Mouse (Mus musculus): ENCODE data around the gene Vps25. TPM values are rescaled to one million over a fixed set of nuclear protein-coding genes. Genes with fewer than 3 reads are reported as not detected.

Vps25 gene
- polyA plus RNA-seq (2015; fragmentation: Nextera tagmentation; extraction: Ambion mirVana), result 122 and 133 TPM in 2 replicates

DNA sequence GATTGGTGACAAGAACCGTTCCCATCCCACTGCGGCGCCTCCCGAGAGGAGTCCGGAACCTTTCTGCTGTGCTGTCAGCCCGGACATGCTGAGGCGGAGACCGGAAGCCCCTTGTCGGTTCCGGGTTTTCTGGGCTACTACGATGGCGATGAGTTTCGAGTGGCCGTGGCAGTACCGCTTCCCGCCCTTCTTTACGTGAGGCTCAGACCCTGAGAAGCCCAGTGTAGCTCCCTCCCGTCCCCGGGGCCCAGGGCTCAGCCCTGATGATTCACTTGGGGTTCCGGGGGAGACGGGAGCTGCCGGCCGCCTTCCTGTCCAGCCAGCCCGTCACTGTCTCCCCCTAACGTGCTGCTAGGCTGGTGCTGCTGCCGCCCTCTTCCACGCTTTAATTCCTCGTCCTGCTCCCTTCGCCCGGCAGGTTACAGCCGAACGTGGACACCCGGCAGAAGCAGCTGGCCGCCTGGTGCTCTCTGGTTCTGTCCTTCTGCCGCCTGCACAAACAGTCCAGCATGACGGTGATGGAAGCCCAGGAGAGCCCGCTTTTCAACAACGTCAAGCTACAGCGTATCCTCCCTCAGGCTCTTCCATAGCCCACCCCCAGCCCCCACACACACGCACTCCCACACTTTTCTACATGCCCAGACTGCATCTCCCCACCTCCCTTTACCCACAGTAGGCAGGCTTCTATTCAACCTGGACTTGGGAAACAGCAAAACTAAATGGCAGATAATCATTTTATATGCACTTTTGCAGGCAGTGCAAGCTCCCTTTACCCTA lies at the start of gene Vps25:
TSS of gene Vps25 (plus strand) at position 95 of the 777 bp plus-strand sequence.
- Histone ChIP-seq H3K4me1 (peaks cover 28% of the 10 kb centered on the region), H3K27me3 (no peaks in the 10 kb centered on the region), H3K27ac (replicated peaks) (peak within 1 kb of the TSS; percentile 95), H3K9ac (peak within 1 kb of the TSS; percentile 87), H3K4me3 (replicated peaks) (peak within 1 kb of the TSS; percentile 90), H3K36me3 (peaks cover 16% of the 10 kb centered on the region), H3K4me2 (replicated peaks) (peak within 1 kb of the TSS; percentile 88), H3K9me3 (replicated peaks) (no peaks in the 10 kb centered on the region)
- ATAC-seq (ENCODE audit: insufficient number of reproducible peaks, low FRiP score, low TSS enrichment, low read depth), result peak; percentile 54; the same call in 1 of the 2 replicates
- under 1% methylated on average over 40 of the region's 40 CpGs for WGBS

DNA sequence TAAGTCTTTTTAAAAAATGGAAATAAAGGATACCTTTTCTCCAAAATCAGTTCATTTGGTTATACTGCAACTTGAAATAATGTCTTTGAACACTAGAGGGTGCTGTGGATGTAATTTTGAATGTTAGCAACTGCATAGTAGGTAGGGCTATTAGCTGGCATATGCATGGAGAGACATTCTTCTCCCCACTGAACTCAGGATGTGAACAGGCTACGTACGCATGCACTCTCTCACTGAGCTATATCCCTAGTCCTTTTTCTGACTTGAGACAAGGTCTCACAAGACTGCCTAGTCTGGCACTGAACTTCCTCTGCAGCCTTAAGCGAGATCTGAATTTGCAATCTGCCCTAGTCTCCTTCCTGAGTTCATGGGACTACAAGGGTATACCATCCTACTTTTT lies 41.5 kb upstream of the Vps25 start:
- Histone ChIP-seq H3K4me2 (replicated peaks) (no peak overlapping the region), H3K9me3 (replicated peaks) (no peaks in the 10 kb centered on the region), H3K9ac (no peak overlapping the region), H3K4me1 (no peaks in the 10 kb centered on the region), H3K27me3 (no peaks in the 10 kb centered on the region), H3K27ac (replicated peaks) (0 out of 2 replicates have a peak overlapping the region, but pooled peaks have one; percentile 44), H3K36me3 (peaks cover 76% of the 10 kb centered on the region), H3K4me3 (replicated peaks) (no peak overlapping the region)
- WGBS, result 35% methylated on average over 3 of the region's 3 CpGs
- ATAC-seq (ENCODE audit: insufficient number of reproducible peaks, low FRiP score, low TSS enrichment, low read depth), result 0 out of 2 replicates have a peak, but pooled peaks have one; percentile 34

DNA sequence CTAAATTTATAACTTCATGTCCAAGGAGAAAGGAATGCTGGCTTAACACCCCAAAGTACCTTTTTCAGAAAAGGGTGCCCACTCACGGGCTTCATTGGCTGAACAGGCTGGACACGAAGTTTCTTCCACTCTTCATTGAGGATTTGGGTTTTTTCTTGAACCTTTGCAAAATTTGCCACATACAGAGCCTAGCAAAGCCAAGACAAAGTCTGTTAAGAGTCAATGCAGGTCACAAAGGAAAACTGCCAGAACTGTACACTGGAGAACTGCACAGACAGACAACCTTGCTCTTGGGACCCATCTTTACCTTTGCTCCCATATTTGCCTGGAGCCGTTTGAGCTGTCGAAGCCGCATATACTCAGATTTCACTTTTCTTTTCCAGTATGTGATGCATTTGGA lies 36.6 kb upstream of the Vps25 start:
- H3K4me2 ChIP-seq (replicated peaks), result no peak overlapping the region
- H3K4me3 ChIP-seq (replicated peaks), result no peak overlapping the region
- H3K27ac ChIP-seq (replicated peaks), result no peak overlapping the region
- H3K4me1 ChIP-seq, result no peaks in the 10 kb centered on the region
- WGBS, result 87% methylated on average over 5 of the region's 5 CpGs
- H3K36me3 ChIP-seq, result peaks cover 52% of the 10 kb centered on the region
- no peak for ATAC-seq (ENCODE audit: insufficient number of reproducible peaks, low FRiP score, low TSS enrichment, low read depth)
- no peaks in the 10 kb centered on the region for H3K27me3 ChIP-seq
- no peak overlapping the region for H3K9ac ChIP-seq
- H3K9me3 ChIP-seq (replicated peaks), result no peaks in the 10 kb centered on the region

DNA sequence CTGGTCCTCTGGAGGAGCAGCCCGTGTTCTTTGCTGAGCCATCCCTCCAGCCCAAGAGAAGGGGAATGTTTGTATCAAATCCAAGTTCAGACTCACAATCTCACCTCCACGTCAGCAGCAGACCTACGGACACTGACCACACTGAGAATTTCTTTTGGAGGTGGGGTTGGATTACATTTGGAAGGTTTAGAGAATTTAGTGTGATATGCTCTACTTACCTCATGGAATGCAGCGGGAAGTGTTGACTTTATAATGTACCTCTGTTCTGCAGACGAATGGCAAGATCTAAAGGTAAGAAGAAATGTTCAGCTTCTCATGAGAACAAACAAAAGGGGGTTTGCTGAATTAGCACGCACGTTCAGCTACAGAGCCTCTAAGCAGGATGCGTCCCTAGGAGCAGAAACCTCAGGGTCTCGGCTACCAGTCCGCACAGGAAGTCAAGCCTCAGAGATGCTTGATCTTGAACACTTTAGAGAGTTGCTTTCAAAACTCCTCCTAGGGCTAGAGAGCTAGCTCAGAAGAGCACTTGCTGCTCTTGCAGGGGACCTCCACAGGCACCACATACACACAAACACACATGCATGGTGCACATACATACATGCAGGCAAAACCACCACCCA lies 35.0 kb upstream of the Vps25 start:
- no peak overlapping the region for H3K9ac ChIP-seq
- H3K27me3 ChIP-seq, result no peaks in the 10 kb centered on the region
- no peak overlapping the region for H3K27ac ChIP-seq (replicated peaks)
- H3K36me3 ChIP-seq, result peaks cover 41% of the 10 kb centered on the region
- 77% methylated on average over 10 of the region's 10 CpGs for WGBS
- H3K4me1 ChIP-seq, result no peaks in the 10 kb centered on the region
- H3K4me2 ChIP-seq (replicated peaks), result no peak overlapping the region
- no peak overlapping the region for H3K4me3 ChIP-seq (replicated peaks)
- ATAC-seq (ENCODE audit: insufficient number of reproducible peaks, low FRiP score, low TSS enrichment, low read depth), result no peak
- H3K9me3 ChIP-seq (replicated peaks), result no peaks in the 10 kb centered on the region

DNA sequence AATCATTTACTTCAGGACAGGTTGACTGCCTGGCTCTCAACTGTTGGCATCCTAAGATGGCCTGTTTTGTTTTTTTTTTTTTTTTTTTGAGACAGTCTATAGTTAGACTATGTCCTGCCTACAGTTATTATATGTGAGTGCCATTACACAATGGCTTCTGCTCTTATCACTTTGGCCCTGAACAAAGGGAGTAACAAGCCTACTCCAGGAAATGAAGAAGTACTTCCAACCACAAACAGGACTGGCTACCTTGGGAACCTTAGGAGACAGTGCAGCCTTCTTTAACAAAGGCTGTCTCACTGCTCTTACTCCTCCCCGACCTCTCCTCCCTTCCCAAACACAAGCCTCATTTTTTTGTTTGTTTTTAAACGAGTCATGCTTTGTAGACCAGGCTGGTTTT lies 32.7 kb upstream of the Vps25 start:
- Histone ChIP-seq H3K4me2 (replicated peaks) (no peak overlapping the region), H3K4me1 (peaks cover 6% of the 10 kb centered on the region), H3K9ac (no peak overlapping the region), H3K4me3 (replicated peaks) (no peak overlapping the region), H3K9me3 (replicated peaks) (no peaks in the 10 kb centered on the region), H3K27ac (replicated peaks) (no peak overlapping the region), H3K36me3 (peaks cover 20% of the 10 kb centered on the region), H3K27me3 (no peaks in the 10 kb centered on the region)
- no peak for ATAC-seq (ENCODE audit: insufficient number of reproducible peaks, low FRiP score, low TSS enrichment, low read depth)
- WGBS, result 50% methylated on average over 2 of the region's 2 CpGs

DNA sequence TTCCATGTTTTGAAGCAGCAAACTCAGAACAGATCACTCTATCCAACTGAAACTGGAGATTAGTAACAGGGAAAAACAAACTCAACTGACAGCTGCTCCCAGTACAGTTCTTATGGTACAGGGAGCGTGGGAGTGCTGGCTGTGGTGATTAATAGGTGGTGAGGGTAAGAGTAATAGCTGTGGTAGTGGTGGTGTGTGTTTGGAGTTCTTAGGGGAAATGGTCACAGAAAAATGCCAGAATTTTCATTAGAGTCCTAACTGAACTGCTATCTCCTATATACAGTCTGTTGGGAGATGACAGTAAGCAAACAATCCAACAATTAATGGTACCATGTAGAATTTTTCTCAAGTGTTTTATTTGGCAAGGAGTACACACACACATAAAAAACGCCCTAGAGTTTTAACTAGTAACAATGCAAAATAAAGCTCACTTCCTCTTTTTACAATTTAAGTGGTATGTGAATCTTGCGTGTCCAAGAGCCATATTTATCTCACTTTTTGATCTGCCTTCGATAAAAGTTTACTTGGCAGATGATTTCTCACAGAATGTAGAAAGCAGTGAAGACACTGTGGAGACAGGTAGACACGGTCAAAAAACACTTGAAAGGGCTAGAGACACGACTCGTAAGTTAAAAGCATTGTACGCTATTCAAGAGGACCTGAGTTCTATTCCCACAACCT lies 32.1 kb upstream of the Vps25 start:
- Histone ChIP-seq H3K36me3 (peaks cover 14% of the 10 kb centered on the region), H3K4me3 (replicated peaks) (no peak overlapping the region), H3K9me3 (replicated peaks) (no peaks in the 10 kb centered on the region), H3K4me1 (peaks cover 6% of the 10 kb centered on the region), H3K27ac (replicated peaks) (no peak overlapping the region), H3K9ac (no peak overlapping the region), H3K4me2 (replicated peaks) (no peak overlapping the region), H3K27me3 (no peaks in the 10 kb centered on the region)
- ATAC-seq (ENCODE audit: insufficient number of reproducible peaks, low FRiP score, low TSS enrichment, low read depth), result no peak
- WGBS, result 79% methylated on average over 8 of the region's 8 CpGs

DNA sequence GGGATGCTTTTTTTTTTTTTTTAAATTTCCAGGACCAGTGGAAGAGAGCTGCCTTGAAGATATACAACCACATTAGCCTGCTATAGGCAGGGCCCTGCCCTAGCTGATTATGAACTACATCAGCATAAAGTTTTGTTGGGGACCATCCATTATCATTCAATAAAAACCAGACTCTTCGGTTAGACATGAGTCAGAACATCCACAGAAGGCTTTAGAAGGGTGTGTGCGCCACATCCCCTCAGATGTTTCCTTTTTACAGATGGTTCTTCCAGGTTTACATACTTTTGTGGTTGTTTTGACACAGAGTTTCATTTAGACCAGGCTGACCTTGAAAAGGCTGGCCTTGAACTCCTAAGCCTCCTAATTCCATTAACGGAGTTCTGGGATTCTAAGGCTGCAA lies 29.2 kb upstream of the Vps25 start:
- no peak for ATAC-seq (ENCODE audit: insufficient number of reproducible peaks, low FRiP score, low TSS enrichment, low read depth)
- Histone ChIP-seq H3K4me3 (replicated peaks) (no peak overlapping the region), H3K4me2 (replicated peaks) (no peak overlapping the region), H3K9ac (no peak overlapping the region), H3K27me3 (no peaks in the 10 kb centered on the region), H3K9me3 (replicated peaks) (no peaks in the 10 kb centered on the region), H3K36me3 (no peaks in the 10 kb centered on the region), H3K4me1 (peaks cover 9% of the 10 kb centered on the region), H3K27ac (replicated peaks) (no peak overlapping the region)
- WGBS, result 81% methylated on average over 3 of the region's 3 CpGs

DNA sequence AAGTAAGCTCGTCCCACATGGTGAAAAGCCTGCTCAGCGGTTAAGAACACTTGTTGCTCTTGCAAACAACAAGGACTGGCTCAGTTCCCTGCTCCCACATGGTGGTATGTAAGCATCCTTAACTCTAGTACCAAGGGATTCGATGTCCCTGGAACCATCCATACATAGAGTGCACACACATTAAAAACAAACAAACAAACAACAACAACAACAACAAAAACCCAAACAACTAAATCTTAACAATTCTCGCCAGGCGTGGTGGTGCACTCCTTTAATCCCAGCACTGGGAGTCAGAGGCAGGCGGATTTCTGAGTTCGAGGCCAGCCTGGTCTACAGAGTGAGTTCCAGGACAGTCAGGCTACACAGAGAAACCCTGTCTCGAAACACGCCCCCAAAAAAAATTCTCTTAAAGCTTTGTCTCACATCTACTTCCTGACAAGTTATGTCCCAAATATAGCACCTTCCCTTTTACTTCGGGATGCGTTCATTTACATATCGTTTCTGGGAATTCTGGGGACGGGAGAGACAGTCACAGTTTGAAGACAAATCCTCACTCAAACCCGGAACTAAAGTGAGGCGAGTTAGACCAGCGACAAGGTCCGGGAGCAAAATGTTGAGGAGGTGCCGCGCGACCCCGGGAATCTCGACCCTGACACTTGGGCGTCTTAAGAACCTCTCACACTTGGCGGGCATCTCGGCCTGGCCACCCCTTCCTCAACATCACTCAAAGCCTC lies 28.0 kb upstream of the Vps25 start:
- Histone ChIP-seq H3K27ac (replicated peaks) (peak overlapping the region; percentile 74), H3K4me2 (replicated peaks) (peak overlapping the region; percentile 79), H3K36me3 (no peaks in the 10 kb centered on the region), H3K27me3 (no peaks in the 10 kb centered on the region), H3K4me1 (peaks cover 21% of the 10 kb centered on the region), H3K9ac (peak overlapping the region; percentile 69), H3K9me3 (replicated peaks) (no peaks in the 10 kb centered on the region), H3K4me3 (replicated peaks) (peak overlapping the region; percentile 81)
- WGBS, result 15% methylated on average over 25 of the region's 25 CpGs
- no peak for ATAC-seq (ENCODE audit: insufficient number of reproducible peaks, low FRiP score, low TSS enrichment, low read depth)

DNA sequence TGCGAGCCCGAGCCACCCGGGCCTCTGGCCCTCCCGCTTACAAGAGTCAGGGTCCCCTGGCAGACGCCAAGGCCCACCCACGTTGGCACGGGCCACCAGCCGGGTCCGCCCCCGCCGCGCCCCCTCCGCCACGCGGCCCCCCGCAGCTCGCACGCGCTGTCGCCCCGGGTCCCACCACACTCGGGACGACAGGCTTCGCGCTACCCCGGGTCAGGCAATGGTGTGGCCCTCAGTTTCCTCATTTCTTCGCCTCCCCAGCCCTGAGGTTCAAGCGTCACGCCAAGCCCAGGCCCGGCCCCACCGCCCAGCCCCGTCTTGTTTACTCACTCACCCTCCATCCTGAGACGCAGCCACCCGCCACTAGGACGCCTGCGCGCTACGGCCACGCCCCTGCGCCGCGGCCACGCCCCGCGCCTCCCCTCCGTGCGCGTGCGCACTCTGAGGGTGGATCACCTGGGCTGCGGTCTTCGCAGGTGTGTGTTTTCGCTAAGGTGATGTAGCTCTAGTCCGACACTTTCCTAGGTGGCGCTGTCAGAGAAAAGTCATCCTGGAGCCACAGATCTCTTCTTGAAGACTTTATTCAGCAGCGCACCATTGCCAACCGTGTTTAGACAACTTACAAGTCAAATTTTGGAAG lies 27.3 kb upstream of the Vps25 start, which contains the start of gene Ezh1:
TSS of gene Ezh1 (minus strand) at position 399 of the 637 bp plus-strand sequence.
- 1% methylated on average over 56 of the region's 56 CpGs for WGBS
- Histone ChIP-seq H3K9me3 (replicated peaks) (no peaks in the 10 kb centered on the region), H3K9ac (peak within 1 kb of the TSS; percentile 69), H3K27ac (replicated peaks) (peak within 1 kb of the TSS; percentile 74), H3K4me1 (peaks cover 28% of the 10 kb centered on the region), H3K4me3 (replicated peaks) (peak within 1 kb of the TSS; percentile 81), H3K4me2 (replicated peaks) (peak within 1 kb of the TSS; percentile 79), H3K27me3 (no peaks in the 10 kb centered on the region), H3K36me3 (no peaks in the 10 kb centered on the region)
- ATAC-seq (ENCODE audit: insufficient number of reproducible peaks, low FRiP score, low TSS enrichment, low read depth), result peak; percentile 91

DNA sequence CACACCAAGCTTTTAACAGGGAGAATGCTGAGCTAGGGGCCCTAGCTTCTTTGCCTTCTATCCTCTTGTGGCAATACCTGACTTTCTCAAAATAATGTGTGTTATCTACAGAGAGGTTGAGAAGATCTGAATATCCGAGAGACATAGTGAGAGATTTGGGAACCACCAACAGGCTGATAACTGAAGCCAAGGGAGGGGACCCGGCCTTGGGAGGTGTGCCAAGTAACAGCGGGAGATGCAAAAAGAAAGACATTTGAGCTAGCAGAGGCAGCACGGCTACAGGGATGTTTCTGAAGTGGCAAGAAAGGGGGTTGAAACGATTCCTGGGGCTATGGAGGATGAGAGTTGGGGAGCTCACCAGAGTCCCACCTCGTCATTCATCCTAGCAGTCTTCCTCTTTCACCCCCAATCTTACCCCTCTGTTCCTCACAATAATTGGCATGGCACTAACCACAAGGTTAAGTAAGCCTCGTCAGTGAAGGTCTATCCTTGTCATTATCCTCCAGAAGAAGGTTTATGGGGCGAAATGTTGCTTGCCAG lies 24.1 kb upstream of the Vps25 start:
- no peaks in the 10 kb centered on the region for H3K36me3 ChIP-seq
- peaks cover 41% of the 10 kb centered on the region for H3K4me1 ChIP-seq
- H3K4me2 ChIP-seq (replicated peaks), result peak overlapping the region; percentile 38; the same call in 1 of the 2 replicates
- no peaks in the 10 kb centered on the region for H3K27me3 ChIP-seq
- no peak for ATAC-seq (ENCODE audit: insufficient number of reproducible peaks, low FRiP score, low TSS enrichment, low read depth)
- no peak overlapping the region for H3K4me3 ChIP-seq (replicated peaks)
- no peak overlapping the region for H3K9ac ChIP-seq
- peak overlapping the region; percentile 92 for H3K27ac ChIP-seq (replicated peaks)
- 22% methylated on average over 8 of the region's 8 CpGs for WGBS
- no peaks in the 10 kb centered on the region for H3K9me3 ChIP-seq (replicated peaks)

Measured in embryonic facial prominence, embryonic 15.5 days (tissue).